Mouse (Mus musculus) spleen, postnatal 4 days (tissue): Measurements from ENCODE around the gene Il19.

Source experiments
- DNase-seq, 2 experiments: peaks; one replicate each; pipeline ENCODE4 v3.0.0; 2022; ENCODE audit warnings: low spot score in 2 of 2

Il19 gene

DNA sequence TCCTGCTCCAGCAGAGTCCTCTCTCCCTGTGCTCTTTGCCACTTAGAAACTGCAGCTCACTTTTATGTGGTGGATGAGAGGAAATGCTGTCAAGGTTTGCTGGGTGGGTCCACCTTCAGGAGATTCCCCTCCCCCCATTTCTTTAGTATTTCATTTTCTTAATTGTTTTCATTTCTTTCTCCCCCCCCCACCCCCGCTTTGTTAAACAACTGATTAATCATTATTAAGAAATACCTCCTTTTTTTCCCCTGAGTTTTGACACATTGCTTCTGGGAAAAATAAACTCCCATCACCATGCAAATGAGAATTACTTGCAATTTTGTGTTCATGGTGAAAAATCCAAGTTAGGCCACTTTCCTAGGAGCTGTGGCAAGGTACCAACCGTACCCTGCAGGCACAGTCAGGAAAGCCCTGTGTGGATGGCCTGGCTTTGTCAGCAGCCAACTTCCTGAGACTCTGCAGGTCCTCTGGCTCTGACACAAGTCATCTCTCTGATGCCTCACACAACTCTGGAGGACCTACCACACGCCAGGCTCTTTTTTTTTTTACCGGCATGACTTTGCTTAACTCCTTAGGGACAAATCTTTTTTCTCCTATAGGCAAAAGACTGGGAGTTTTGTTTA lies at the start of gene Il19:
Gene Il19, minus strand, starts transcription at position 51 of the 623 bp plus-strand sequence.
- no peak for DNase-seq

DNA sequence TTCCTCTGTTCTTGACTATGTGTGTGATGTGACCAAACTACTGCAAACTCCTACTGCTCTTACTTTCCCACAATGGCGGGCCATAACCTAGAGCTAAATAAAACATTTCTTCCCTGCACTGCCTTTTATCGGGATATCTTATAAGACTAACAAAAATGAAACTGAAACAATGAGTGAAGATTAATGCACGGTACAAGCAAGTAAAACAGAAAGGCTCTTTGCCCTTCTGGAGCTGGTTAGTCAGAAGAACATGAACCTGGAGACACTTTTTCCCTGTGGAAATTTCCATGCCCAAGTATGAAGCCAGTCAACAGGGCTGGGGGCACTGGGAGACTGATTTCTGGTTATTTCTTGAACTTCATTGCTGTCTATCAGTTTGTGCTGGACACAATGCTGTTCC lies 49.4 kb upstream of the Il19 start:
- no peak for DNase-seq

DNA sequence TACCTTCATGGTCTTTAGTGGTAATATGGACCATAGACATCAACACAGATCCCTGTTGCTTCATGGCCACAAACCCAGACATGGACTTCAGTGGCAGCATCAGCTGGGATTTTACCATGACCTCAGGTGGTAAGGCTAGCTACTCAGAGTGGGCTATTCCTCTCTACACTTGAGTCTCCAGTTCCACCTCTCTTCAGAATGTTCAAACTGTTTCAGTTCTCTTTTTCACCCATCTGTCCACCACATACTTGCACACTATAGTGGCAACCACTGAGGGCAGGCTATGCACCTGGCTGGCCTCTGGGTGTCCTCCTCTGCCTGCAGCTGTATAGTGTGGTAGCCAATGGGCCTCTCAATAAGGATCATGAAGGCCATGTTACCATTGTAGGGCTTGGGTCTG lies 47.5 kb upstream of the Il19 start:
- DNase-seq: peak in 1 of 2 experiments; percentile 58

DNA sequence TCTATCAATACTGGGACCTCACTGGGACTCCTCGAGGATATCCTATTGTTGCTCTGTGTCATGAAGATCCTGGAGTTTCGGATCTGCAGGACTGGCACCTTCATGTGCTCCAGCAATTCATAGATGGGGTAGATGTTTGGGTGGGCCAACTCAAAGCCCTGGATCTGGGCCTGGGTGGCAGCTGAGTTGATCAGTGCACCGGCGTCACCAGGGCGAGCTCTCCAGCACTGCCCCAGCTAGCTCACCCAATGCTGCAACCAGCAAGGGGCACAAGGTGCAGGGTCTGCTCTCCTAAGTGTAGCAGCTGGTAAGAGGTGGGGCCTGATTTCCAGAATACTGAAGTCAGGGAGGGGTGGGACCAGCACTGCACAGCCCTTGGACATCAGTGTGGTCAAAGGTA lies 47.1 kb upstream of the Il19 start:
- DNase-seq: peak in 1 of 2 experiments; percentile 59

DNA sequence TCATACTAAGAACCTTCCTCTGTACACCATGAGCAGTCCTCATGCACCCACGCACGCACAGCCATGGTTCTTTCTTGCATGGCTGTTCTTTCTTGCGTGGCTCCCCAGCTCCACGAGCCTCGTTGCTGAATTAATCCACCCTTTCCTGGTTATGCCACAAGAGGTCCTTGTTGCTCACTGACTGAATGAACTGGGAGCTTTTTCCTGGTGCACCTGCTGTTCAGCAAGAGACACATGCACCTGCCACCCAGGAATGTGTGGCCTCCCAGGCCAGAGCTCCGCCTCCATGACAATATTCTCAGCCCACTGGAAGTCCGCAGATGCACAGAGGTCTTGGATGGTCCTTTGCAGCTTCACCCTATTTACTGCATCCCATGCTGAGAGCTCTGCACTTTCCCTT lies 44.5 kb upstream of the Il19 start:
- peak in 1 of 2 experiments; percentile 41 for DNase-seq

DNA sequence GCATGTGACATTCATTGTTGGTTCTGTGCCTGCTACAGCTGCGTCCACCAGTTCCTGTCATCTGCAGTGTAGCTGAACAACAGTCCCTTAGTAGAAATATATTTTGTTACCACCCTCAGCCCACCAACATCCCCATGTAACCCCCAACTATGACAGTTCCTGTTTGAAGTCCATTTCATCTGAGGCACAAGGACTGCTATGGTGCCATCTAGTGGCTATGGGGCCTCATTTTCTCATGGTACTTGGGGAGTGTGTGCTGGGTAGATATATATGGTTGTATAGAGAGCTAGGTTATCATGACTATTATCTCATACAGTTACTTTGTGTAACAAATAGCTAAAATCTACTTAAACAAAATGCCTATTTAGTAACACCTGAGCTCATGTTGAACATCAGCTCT lies 39.5 kb upstream of the Il19 start:
- peak in 1 of 2 experiments; percentile 48 for DNase-seq

DNA sequence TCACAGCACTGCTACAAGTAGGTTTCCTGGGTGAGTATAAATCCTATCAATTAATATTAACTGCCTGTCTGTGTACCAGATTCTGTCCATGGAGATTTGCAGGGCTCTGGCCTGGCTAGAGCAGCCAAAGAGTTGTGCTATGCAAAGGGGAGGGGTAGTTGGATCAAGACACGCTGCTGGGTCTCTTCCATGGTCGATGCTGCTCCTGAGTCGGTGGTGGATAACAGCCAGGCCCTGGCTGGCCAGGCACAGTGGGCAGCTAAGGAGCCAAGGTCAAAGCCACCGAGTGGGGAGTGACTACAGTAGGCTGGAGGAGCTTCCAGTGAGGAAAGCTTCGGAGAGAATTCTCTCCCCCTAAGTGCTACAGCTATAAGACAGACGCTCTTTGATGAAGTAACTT lies 24.0 kb upstream of the Il19 start:
- no peak for DNase-seq

DNA sequence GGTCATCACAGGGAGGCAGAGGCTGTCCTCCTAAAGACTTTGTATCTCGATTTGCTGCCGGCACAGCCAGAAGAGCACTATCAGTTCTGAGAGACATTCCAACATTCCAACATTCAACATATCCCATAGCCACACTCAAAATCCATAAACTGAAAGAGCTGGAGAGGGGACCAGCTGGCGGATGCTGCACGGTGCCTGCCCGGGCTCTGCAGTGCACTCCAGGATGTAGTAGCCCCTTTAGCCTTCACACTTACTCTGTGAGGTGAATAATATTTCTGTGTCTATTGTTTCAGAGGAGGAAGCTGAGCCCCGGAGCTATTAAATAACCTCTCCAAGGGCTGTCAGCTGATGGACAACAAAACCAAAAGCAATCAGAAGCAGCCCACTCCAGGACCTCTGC lies 7.0 kb upstream of the Il19 start:
- no peak for DNase-seq

DNA sequence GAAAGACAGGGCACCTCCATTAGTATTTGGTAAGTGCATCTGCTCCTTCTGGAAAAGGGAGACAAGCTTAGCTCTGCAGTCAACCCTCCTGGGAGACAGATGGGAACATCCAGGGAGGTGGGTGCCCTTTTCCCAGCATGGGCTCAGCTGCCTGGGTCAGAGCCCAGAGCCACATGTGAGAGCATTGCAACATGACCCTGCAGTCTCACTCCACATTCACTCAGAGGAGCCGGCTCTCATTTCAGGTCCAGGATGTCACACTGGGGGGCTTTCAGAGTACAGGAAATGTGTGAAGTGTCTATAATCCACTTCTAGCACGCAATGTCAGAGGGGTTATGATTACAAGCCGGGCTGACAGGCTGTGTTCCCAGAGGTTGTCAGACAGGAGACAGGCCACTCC lies 1.9 kb upstream of the Il19 start:
- no peak for DNase-seq

DNA sequence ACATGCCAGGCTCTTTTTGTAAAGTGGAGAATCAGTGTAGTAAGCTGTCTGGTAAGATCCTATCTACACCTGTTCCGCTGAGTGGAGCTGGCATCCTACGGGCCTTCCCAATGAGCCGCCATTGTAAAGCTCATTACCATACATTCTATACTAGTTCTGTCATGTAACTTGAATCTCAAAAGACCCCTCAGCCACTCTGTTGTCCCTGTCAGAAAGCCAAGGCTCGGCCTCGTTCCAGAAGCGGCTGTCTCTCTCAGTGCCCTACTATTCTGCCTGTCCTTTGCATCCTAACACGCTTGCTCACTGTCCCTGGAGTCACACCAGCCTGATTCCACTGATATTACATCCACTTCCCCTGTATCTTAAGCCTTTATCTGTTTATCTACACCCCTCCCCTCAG lies 1.7 kb downstream of the Il19 start:
- peak in 1 of 2 experiments; percentile 46 for DNase-seq

DNA sequence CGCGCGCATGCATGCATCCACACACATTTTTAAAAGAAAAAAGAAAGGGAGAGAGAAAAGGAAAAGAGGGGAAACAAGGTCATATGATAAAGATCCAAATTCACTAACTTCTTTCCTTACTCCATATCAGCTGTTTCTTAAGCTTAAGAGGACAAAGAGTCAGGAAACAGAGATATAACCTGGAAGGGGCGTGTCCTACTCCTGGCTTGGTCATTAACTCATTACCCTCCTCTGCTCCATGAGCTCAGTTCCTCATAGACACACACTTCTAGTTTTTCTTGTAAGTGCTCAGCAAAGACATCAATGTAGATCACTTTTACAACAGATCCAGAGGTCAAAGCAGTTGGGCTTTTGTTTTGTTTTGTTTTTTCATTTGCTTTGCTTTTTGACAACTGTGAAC lies 2.7 kb downstream of the Il19 start:
- no peak for DNase-seq

DNA sequence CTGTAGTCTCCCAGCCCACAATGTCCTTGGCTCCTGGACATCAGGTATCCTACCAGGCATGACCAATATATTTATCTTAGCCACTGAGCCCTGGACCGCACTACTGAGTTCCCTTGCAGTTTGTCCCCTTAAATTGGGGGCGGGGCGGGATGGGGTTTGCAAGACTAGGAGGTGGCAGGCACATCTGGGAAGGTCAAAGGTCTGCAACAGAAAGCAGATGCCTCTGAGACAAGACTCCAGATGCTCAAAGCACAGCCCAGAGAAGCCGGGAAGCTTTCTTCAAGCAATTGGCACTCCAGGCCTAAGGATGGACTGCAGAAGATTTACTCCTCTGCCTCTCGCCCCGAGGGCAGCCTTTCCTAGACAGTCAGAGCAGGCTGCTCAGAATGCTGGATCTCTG lies 3.6 kb downstream of the Il19 start:
- DNase-seq: no peak

DNA sequence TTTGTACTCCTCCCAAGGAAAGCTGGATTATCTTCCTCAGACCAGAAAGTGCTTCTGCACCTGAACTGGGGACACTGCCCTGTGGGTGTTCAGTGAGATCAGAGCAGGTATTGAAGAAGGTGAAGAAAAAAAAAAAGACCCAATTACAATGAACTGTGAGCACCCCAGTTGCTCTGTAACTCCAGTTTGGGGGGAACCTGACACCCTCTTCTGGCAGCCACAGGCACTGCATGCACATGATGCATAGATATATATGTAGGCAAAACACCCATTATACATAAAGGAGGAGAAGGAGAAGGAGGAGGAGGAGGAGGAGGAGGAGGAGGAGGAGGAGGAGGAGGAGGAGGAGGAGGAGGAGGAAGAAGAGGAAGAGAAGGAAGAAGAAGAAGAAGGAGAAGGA lies 13.4 kb downstream of the Il19 start:
- DNase-seq: peak in 1 of 2 experiments; percentile 37

DNA sequence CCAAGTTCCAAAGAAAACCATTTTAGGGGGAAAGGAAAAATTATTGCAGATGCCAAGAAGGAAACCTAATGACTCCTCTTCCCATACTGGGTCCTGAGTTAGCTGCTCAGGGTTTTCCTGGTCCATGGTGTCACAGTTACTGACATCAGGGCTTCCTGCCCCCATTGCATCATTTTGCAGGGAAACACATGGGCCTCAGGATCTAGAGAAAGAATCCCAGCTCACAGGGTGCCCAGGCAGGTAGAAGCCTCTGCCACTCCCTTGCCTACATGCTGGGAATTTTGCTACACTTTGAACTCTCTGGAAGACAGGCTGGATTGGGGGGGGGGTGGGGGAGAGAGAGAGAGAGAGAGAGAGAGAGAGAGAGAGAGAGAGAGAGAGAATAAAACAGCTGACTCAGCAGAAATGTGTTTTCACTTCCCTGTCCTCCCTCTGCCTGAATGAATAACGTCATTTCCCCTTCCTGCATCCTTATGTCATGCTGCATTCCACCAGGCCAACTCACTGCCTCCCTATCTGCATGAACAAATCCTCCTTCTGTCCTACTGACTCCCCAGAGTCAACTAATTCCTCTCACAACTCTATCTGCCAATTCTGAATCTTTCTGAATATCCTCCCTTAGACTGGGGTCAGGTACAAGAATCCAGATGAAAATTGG lies 21.5 kb downstream of the Il19 start:
- no peak for DNase-seq

DNA sequence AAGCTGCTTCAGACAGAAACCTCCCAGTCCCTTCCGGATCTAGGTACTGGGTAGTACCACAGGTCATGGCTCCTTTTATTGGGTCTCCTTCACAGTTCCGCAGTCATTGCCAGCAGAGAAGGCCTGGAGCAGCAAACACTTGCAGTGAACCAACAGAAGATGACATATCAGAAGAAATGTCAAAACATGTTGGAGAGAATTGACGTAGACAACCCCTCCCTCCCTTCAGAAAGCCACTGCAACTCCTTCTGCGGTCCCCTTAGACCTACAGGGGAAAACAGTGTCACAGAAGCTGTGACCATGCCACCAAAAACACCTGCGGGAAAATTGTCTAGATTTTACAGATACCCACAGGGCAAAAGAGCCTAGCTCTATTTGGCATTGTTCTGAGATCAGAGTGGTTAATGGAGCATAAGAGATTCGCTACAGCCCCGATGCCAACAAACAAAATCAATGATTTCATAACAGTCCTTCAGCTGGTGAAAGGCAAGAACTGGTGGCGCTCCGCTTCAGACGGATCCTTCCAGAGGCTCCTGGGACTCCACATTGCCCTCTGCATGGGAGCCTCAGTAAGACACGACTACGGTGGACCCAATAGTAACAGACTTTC lies 28.4 kb downstream of the Il19 start, which contains the start of gene Il20:
Gene Il20, minus strand, starts transcription at position 51 of the 610 bp plus-strand sequence.
- DNase-seq: no peak

DNA sequence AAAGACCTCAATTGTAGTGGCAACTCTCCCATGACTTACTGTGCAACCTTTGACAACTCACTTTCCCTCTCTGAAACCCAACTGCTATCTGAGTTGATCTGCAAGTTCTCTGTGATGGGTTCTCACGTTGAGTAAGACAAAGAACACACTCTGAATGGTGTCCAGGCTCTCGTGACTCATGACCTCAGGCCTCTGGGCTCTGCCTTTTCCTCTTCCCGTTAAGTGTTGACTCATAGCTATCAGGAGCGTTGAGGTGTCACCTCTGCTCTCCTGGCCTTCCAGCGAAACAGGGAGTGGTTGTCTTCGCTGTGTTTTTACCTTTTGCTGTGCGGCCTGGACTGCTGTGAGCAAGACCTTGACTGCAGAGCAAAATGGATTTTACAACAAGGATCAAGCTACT lies 37.4 kb downstream of the Il19 start:
- DNase-seq: no peak

DNA sequence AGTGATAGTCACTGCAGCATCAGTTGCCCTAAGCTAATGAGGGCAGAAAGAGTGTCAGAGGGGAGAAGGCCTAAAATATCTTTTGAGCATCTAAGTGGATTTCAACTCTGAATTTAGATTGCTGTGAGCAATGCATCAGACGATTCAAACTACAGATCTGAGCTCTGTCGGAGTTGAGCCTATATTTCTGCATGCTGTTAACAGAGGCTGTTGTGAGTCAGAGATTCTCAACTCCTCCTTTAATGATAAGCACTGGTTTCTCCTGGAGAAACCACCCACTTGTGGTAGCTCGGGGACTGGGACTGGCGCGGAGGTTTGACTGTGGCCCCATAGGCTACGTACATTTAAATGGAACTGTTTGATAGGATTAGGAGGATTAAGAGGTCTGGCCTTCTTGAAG lies 45.4 kb downstream of the Il19 start:
- no peak for DNase-seq

DNA sequence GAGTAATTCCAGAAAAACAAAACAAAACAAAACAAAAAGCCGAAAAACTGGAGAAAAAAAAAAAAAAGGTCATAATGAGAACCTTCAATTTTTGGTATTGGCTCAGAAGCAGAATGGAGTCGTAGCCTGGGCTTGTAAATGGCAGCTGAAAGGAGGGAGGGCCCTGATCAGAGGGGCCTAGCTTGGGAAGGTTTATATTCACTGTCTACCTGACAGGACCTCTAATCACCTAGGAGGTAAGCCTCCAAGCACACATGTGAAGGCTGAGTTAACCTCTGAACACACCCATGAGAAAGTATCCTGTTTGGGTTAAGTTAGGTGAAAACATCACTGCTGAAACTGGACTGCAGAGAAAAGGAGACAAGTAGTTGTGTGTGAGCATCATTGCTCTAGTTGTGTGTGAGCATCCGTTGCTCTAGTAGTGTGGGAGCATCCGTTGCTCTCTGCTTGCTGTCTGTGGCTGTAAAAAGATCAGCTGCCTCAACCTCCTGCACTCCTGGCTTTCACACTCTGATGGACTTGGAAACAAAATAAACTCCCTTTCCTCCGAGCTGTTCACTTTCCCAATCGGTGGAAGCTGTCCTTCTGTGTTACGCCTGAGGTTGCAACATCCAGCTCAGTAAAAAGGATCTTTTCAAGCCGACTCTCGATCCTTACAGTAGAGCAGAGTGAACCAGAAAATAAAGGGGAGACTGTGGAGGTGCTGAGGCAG lies 46.4 kb downstream of the Il19 start:
- DNase-seq: no peak

DNA sequence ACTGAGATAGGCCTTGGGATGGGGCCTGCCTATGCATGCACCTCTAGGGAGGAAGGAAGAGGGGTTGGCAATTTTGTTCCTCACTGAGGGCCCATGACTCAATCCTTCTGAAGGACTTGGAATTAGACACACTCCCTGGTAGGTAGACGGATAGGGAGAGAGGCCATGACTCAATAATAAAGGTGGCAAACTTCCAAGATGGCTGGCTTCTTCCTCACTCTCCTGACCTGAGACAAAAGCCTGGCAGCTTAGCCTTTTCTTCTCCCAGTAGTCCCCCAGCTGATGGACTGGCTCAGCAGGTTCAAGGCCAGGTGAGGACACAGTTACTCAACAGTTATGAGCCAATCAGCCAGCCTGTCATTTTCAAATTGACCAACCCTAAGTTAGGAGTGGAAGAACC lies 47.5 kb downstream of the Il19 start:
- no peak for DNase-seq

DNA sequence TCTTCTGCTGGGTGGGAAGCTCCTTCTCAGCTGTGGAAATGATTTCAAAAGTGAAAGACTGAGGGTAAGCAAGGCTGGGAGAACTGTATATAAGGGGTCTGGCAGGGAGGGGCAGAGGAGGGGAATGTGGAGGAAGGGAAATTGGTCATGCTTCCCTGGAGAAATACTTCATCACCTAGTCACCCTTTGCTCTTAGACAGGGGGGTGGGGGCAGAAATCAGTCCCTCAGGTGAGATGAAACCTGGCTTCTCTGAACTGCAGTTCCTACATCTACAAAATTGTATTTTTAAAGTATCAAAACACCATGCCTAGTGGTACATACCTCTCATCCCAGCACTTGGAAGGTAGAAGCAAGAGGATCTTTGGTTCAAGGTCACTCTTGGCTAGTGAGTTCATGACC lies 52.6 kb downstream of the Il19 start, which contains the start of gene Il24:
Gene Il24, minus strand, starts transcription at position 101 of the 400 bp plus-strand sequence.
- DNase-seq: no peak

DNA sequence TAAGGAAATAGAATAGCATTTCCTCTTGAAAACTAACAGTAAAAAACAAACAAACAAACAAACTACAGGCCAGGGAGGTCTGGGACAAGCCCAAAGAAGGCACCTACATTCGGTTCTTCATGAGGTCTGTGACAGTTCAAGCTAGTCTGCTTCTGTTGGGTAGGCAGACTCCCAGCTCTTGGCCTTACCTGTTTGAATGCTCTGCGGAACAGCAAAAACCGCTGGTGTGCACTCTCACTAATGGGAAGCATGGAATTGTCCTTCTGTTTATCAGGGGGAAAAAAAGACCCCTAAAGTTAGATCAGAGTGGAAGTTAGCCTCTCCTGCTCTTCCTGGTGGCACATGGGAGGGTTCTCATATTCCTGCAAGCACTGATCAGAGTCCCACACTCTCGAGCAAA lies 56.8 kb downstream of the Il19 start:
- no peak for DNase-seq
